Mouse (Mus musculus): Measurements from ENCODE around the gene Hsdl1.

DNA sequence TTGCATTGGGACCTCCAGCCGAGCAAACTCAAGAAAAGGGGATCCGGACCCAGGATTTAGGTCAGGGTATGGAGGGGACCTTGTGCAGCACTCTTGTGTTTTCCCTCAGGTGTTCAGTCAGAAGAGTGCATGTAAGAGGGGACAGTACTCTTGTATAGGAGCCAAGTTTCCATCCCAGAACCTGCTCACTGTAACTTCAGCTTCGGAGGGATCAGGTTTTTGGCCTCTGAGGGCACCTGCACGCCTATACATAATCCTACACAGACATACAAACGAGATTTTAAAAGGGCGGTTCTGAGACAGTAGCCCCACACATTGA lies 15.6 kb downstream of the Hsdl1 start:
- TF ChIP-seq EP300 (optimal IDR thresholded peaks at IDR 0.05) (no peak), CTCF (IDR thresholded peaks at IDR 0.05; ENCODE audit: low read depth) (no peak)

All from stomach, postnatal 0 days (tissue).